Mouse (Mus musculus) lung, postnatal 25 days (tissue): ENCODE data around the gene Plekha7.

Experiments
- DNase-seq: peaks from one replicate; pipeline ENCODE4 v3.0.0; 2022; ENCODE audit warnings: low spot score

Plekha7 gene

DNA sequence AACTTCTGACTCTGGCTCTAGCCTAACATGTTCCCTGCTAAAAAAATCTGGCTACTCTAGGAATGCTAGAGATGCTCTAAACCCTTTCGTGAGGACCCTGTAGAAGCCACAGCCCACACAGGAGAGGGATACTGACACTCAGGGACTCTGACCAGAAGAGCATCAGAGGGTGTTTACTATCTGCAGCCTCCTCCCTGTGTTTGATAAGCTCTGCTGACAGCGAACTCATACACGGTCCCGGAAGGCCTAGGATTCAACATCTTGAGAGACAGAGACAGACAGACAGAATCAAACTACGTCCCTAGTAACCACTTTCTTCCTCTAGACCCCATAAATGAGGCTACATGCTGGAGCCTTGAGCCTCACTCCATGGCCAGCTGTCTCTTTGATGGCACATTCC is 20.2 kb downstream of the Plekha7 start:
- no peak for DNase-seq

DNA sequence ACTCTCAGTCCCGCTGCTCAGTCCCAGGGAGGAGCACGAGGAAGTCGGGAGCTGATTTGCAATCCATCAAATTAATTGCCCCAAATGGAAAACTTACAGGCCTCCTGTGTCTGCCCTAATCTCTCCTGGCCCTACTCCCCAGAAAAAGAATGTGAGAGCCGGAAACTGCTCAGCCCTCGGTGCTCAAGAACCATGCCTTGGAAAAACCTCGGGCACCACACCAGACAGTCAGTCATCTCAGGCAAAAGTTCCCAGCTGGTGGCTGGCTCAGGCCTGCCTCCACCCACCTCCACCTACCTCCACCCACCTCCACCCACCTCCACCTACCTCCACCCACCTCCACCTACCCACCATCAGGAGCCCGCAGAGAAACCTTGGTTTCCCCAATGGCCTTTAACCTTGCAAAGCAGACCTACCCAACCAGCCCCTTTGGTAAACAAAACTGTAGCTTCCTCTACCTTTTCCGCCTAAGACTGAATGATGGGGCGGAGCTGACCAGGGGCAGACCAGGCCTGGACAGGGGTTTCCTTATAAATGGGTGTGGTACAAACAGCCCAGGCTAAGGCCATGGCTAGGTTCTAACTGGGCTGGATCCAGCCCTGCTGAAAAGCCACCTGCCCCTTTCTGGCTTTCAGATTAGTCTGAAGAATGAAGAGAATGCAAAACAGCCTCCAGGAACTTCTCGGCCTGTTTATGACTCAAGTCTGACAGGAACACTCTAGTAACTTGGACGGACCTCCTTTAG is 21.4 kb downstream of the Plekha7 start:
- DNase-seq, result peak; percentile 51

DNA sequence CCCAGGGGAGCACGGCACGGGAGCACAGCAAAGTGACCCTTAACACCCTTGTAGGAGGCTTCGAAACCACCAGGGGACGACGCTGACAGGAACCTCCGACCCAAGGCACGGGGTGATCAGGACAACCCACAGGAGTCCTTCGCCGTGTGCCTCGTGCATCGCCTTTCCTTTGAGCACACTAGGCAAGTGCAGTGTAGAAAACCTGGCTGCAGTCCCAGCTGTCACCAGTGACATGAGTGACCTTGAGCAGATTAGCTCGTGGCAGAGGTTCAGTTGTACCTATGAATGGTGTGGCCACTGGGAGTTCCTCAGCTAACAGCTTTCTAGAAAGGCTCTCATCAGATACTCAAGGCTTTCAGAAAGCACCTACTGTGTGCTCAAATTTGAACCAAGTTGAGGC is 22.0 kb downstream of the Plekha7 start:
- no peak for DNase-seq

DNA sequence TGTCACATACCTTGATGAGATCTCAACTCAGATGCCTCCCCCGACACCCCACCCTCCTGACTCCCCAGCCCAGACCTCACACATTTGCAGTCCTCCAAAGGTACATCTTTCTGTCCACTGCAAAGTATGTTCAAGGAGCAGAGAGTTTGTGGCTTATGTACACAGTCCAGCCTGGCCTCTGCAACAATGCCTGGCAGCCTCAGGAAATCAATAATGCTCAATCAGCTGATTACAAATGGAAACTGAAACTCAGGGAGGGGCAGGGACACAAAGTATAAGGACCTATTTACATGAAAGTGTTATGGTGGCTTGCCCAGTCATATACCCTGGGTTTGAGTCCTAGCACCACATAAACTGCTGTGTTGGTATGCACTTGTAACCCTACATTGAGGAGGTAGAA is 23.0 kb downstream of the Plekha7 start:
- no peak for DNase-seq

DNA sequence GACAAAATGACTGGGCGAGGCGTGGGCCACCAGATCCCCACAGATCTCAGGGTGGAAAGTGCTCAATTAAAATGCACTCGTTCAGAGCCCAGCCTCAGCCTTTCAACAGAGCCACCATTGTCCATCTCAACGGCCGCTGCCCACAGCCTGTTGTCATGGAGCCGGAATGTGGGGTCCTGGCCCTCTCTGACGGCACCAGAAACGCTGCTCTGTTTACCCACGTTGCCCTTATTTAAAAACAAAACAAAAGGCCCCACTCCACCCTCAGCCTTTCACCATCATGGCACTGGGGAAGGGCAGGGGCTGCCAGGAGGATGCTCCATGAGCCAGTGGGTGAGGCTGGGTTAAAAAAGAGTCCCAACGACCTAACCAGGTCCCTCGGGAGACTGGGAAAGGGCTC is 25.4 kb downstream of the Plekha7 start:
- DNase-seq, result no peak

DNA sequence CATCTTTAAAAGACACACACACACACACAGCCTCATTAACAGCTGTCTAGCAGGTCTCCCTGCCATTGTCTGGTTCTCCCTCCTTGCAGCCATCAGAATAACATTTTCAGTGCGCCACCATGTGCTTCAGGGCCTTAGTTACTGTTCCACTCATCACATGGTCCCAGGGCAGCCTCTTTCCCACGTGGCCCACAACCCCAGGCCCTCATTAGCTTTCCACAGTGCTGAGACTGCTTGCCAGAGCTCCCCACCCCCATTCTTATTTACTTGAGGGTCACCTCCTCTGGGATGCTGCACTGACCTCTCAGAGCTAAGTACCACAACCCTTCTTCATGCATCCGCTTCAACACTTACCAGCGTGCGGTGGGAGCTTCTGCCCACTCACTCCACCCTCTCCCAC is 28.1 kb downstream of the Plekha7 start:
- no peak for DNase-seq

DNA sequence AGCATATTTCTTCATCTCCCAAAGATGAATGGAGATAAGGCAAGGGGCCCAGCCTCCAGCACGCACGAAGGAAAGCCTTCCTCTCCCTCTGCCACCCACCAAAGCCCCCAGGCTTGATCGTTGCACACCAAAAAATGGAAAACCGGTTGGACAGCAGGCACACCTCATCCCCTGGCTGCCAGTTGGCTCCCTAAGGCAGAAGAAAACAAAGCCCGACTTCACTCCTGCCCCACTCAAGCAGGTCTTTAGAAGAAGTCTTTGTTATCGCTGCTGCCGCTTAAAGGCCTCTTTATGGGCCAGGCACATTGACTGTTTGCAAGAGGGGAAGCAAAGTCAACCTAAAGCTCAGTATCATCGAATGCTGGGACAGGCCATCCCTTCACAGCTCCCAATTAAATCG is 29.9 kb downstream of the Plekha7 start:
- no peak for DNase-seq

DNA sequence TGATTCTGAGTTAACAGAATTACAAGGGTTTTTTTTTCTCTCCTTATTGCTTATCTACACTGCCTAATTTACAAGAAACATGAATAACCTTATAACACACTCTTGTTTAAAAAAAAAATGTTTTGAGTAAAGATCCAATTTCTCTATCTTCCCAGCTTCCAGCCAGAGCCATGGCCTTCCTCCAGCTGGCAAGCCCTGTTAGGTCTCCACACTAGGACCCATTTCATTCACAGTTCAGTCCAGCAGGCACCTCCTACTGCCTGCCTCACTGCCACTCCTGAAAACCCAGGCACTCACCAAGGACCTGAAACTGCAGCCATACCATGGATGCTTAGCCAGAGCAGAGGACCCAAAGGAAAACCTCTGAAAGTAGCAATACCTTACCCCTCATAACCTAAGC is 31.9 kb downstream of the Plekha7 start:
- peak; percentile 19 for DNase-seq

DNA sequence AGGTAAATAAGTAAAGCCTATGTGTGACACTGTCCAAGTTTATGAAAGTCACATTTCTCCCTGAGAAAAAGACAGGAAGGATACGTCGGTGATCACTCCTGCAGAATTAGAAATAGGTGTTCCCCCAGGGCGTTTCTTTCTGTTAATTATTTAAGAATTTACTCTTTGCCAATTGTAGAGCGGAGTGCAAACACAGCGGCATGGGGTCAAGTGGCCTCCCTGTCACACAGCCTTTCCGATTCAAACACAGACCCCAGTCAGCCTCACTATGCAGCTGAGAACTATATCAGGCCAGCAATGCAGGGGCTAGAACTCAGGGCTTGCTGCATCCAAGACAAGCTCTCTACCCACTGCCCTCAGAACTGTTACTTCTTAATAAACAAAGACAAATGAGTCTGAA is 35.1 kb downstream of the Plekha7 start:
- DNase-seq, result peak; percentile 22

DNA sequence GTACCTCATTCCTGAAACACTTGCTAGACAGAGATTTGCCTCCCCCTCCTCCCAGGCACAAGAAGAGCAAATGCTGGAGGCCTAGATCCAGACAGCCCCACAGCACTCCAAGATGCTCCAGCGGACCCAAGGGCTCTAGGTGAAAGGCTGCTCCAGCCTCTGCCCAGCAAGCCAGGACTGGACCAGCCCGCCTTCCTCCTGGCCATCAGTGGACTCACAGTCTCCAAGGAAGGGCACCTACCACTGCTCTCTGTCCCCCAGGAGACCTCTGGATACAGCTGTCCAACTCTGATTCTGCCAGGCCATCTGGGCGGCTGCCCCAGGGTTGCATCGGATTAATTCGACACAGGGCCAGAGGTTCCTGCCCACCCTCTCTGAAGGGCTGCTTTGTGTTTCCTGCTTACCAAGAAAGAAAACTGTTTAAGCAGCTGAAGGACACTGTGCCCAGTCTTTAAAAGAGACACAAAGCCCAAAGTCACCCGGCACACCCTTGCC is 38.6 kb downstream of the Plekha7 start:
- no peak for DNase-seq

DNA sequence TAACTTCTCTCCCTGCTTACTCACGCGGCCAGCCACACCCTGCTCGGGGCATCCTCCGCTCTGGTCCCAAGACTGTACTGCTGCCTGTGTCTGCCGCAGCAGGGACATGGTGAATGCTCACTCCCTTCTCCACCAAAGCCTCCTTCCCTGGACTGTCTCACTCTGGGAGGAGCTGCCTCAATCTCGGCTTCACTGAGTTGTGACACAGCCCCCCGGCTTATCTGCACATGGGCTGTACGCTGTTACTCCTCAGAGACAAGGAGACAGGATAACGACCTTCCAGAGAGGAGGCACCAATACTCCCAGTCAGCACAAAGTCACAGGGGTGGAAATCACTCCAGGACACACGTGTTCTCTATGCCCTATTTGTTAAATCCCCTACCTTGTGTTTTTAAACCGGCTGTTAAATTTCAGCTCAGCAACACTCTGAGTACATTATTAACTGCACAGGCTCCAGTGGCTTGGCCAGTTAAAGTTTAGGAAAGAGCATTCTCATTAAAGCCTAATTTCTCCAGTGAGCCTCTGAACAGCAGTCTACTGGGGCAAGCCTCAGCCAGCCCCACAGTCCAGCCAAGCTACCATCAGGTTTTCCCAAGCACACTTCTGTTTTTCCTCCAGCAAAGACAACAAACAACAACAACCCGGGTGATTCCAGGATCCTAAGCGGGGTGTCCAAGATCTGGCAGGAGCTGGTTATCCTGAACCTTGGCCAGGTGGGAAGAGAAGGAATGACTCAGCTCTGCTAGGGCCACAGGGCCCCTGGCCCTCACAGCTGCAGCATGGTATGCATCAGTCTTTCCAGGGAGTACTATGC is 39.9 kb downstream of the Plekha7 start:
- no peak for DNase-seq

DNA sequence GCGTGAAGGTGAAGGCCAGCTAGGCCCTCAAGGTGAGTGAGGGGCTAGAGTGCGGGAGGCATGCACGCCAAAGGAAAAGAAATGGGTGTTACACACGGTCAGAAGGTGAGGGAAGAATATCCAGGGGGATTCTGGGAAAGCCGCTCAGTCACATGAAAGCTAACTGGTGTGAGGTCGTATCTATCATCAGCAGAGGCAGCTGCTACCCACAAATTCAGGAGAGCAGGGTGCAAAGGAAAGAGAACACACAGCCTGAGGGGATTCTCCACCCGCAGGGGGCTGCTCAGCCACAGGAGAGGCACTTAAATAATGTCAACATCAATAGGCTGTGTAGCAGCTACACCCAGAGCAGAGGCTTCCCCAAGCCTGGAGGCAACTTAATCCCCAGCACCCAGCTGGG is 44.9 kb downstream of the Plekha7 start:
- DNase-seq, result no peak

DNA sequence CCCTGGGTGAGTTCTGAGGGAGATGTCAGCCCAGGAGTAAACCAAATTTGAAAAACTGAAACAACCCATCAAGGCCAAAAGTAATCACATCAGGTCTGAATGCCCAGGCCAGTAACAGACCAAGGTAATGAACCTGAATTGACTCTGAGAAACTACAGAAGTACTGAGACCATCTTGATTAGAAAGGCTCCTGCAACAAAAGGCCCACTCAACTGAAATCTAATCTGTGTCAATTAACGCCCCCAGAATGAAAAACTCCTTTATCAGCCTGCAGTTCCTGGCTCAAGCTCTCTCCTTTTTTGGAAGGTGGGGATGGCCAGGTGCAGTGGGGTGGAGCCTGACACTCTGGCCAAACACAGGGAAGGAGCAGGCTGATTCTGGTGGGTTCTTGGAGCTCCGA is 45.7 kb downstream of the Plekha7 start:
- DNase-seq, result no peak

DNA sequence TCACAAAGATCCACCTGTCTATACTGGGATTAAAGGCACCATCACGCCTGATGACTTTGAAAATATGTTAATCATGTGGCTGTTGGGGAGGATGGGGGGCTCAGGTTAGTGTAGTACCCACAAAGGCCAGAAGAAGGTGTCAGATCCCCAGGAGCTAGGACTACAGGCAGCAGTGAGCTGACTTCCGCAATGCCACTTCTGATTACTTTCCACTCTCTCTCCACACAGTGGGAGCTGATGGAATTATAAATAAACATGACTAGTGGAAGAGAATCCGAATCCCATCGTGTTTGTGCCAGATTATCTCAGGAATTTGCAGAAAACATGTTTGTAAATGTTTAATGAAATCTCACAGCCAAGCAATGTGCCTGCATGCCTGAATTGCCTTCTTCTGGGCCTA is 46.1 kb downstream of the Plekha7 start:
- DNase-seq, result peak; percentile 56

DNA sequence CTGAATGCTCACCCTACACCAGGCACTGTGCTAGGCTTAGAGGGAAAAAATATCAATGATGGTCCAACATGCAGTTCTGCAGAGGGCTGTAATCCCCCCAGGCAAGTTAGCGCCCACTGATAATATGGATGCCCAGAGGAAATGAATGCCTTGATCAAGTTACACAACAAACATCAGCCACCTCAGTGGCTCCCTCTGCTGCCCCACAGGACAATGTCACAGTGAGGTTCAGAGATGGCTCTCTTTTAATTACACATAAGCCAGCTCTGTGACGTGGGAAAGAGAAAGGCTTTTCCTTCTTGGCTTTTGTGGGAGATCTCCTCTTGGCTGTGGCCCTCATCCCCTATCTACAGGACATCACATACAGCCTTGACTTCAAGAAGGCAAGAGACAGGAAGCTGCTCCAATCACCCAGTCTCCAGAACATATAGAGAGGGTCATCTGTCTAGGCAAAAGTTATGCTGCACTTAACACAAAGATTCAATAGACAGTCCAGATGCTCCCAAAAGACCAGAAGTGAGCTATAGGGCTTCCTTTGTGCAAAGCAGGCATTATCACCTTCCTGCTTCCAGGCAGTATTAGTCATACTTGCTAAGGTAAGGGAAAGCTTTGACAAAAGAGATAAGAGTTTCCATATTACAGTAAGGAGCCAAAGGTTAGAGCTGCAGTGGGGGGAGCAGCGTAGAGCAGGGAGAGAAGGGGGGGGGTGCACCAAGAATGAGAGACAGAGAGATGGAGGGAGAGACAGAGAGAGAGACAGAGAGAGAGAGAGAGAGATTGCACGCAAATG is 47.2 kb downstream of the Plekha7 start:
- no peak for DNase-seq

DNA sequence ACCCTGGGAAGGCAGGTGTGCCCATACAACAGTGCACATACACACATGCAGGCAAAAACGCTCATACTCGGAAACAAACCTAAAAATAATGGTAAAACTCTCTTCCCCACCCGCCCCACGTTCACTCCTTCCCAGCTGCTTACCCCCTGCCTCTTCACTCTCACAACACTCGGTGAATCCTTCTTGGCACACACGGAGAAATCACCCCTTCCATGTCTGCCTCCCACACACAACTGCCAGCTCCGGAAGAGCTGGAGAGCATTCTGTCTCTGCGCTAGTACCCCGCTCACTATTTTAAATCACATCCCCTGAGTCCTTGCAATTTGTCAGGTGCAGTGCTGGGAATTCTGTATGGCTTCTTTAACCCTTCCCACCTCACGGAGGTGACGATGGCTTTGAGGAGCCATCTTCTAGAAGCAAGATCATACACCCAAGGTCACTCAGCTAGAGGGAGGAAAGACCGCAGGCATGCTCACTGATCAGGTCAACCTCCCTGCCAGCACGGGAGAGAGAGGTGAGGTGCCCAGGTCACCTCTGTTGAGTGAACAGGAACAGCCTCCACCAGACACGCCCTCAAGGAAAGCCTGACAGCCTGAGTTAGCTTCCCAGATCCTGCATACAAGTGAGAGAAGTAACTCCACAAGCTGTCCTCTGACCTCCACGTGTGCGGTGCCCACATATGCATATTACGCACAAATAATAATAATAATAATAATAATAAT is 49.6 kb downstream of the Plekha7 start:
- DNase-seq, result no peak

DNA sequence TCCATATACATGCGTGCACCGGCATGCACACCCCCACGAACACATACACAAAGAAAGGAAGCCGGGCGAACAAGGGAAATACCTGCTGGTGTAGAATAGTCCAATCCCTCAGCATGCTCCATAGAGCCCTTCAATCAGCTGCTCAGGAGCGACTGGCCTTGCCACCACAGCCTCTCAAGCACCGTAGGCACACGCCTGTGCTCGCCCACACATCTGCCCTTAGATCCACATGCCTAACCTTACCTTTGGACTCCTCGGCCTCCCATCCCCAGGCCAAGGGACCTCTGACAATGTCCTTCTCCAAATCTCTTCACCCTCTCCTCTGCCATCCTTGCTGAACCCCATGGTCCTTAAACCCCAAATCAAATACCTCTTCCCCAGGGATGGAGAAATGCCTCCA is 50.2 kb downstream of the Plekha7 start:
- DNase-seq, result no peak

DNA sequence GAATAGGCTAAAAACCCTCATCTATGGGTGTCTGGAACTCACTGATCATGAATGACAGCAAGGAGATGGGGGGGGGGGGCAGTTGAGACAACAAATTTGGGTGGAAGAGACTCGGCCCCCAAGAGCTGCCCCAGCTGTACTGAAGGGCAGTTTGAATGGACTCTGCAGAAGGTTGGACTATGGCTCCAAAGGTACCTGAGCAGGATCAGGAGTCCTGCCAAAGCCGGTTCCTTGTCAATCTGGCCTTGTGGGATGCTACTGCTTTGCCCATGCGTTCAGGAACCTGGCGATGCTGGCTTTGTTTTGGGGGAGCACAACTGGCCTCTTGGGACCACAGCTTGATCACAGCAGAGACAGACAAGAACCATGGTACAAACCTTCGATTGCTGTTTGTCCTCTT is 52.5 kb downstream of the Plekha7 start:
- no peak for DNase-seq

DNA sequence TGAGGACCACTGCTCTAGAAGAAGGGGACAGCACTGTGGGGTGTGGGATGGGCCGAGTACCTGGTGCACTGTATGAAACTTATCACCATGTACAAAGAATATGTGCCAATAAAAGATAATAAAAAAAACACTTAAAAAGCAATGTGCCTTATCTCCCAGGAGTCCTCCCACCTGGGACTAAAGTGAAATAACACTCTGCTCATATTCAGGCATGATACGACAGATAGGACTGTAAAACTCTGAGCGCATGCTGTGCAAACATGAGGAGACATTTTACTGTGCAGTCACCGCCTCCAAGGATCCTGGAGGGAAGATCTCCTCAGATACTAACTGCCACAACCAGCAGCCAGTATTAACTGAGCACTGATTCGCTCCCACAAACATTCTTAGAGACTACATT is 53.5 kb downstream of the Plekha7 start:
- DNase-seq, result no peak

DNA sequence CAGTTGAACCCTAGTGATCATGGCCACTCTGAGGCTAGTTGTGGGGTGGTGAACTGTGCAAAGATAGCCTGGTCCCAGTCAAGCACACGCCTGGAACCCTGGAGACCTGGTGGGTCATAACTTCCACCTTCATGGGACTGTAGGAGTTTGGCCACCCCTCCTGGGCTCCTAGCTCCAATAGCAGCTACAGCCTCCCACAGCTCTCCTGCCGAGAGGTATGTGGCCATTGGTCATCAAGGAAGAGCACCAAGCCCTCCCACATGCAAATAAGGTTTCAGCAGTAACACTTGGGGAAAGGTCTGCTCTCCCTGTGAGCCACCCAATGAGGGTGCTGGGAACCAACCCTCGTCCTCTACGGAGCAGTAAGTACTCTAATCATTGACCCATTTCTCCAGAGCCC is 55.7 kb downstream of the Plekha7 start:
- no peak for DNase-seq

DNA sequence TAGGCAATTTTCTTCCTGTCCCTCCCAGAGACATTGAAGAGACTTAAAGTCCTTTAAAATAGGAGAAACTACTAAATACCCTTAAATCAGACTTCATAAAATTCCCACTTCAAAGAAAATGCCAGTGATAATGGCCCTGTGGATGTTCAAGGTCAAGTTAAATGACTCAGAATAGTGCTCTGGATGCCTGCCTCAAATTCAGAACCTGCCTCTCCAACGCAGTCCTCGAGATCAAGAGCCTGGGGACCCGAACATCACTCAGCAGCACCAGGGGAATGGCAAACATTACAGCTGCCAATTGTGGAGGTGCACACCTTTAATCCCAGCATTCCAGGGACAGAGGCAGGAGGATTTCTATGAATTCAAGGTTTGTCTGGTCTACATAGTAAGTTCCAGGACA is 56.7 kb downstream of the Plekha7 start:
- no peak for DNase-seq

DNA sequence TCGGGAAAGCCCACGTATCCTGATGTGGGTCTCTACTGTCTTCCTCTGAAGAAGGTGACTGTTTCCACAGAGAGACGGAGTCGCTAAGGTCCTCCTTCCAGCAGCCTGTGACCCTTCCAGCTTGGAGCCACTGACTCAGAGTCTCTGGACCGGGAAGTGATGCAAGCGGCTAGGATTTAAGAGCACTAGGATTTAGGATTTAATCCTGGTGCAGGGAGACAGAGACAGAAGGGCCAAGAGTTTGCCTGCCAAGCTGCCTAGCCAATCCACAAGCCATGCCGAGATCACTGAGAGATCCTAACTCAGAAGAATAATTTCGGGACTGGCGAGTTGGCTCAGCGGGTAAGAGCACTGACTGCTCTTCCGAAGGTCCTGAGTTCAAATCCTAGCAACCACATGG is 59.6 kb downstream of the Plekha7 start:
- DNase-seq, result no peak
